Mouse (Mus musculus) stomach, postnatal 0 days (tissue): ENCODE results near the gene Klf16.

Experiments
- CTCF ChIP-seq: IDR thresholded peaks from 2 replicates; pipeline ENCODE4 v1.5.1; 2016; ENCODE audit warnings: antibody characterized with exemption, low read depth, mild to moderate bottlenecking, moderate library complexity
- EP300 ChIP-seq: optimal IDR thresholded peaks from 2 replicates; pipeline ENCODE3; 2016; ENCODE audit warnings: antibody characterized with exemption

- TF ChIP-seq CTCF: peak; percentile 94
- no peak for TF ChIP-seq EP300
Measured at GRCm38 (mm10) chr10:80566375-80567092, 10.6 kb downstream of the Klf16 start.
